Mouse (Mus musculus) cortical plate, adult 2 months (tissue): ENCODE measurements at regions not wholly inside any gene's neighbourhood (a gene's known extent, or its start where the extent isn't known, plus 50 kb on each side); places are given as distances from the start of the nearest gene placed in this dataset.

Experiments used
- CTCF ChIP-seq: fragments of 200-500 bp; IDR thresholded peaks from 2 replicates; pipeline ENCODE4 v1.5.1; 2011; ENCODE audit warnings: mild to moderate bottlenecking, control low read depth, low read length; ENCODE audit not compliant: insufficient read depth; ENCODE audit errors: extremely low read depth
- POLR2A ChIP-seq: fragments of 200-500 bp; IDR thresholded peaks from 2 replicates; pipeline ENCODE4 v1.6.1; 2011; ENCODE audit warnings: mild to moderate bottlenecking, low read length, control low read depth; ENCODE audit not compliant: insufficient read depth; ENCODE audit errors: extremely low read depth

DNA sequence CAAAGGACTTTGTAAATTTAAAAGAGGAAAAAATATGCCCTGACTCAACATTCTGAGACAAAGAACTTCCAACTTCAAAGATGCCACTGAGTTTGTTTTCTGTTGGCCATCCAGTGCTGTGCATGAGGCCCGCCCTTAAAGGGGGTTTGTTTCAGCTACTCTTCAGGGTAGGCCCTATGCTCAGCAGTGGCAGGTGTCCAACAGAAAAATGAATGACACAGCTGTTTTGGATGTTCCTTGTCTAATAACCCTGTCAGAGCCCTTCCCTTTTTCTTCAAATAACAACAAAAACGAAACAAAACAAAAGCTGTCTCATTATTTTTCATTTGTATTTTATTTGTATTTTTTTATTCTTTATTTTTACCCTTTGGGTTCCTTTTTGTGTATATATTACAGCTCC lies 61.5 kb downstream of the Gm10260 start:
- TF ChIP-seq POLR2A (no peak), CTCF (no peak)
